Mouse (Mus musculus) right cerebral cortex, postnatal 4 days (tissue): ENCODE data around the gene Olfml3.

Experiments used
- DNase-seq: peaks from one replicate; pipeline ENCODE4 v3.0.0-alpha.2; 2022

The Olfml3 gene

GRCm38 (mm10) chr3:103737778-103738571 lies at the start of gene Olfml3:
Gene Olfml3 (minus strand): TSS chr3:103738001.
- peak; percentile 97 for DNase-seq

GRCm38 (mm10) chr3:103787225-103787624 lies 49.4 kb upstream of the Olfml3 start:
- no peak for DNase-seq

- DNase-seq: no peak
Observed at GRCm38 (mm10) chr3:103782844-103783609, 45.2 kb upstream of the Olfml3 start.

- DNase-seq: no peak
Observed at GRCm38 (mm10) chr3:103780777-103781176, 43.0 kb upstream of the Olfml3 start.

GRCm38 (mm10) chr3:103780271-103780670 lies 42.5 kb upstream of the Olfml3 start:
- no peak for DNase-seq

GRCm38 (mm10) chr3:103779183-103779582 lies 41.4 kb upstream of the Olfml3 start:
- no peak for DNase-seq

GRCm38 (mm10) chr3:103778660-103779059 lies 40.9 kb upstream of the Olfml3 start:
- no peak for DNase-seq

GRCm38 (mm10) chr3:103777940-103778339 lies 40.1 kb upstream of the Olfml3 start:
- no peak for DNase-seq

GRCm38 (mm10) chr3:103774009-103774408 lies 36.2 kb upstream of the Olfml3 start:
- no peak for DNase-seq

GRCm38 (mm10) chr3:103773508-103773907 lies 35.7 kb upstream of the Olfml3 start:
- no peak for DNase-seq

- no peak for DNase-seq
Observed at GRCm38 (mm10) chr3:103772846-103773245, 35.0 kb upstream of the Olfml3 start.

GRCm38 (mm10) chr3:103771531-103772130 lies 33.8 kb upstream of the Olfml3 start:
- DNase-seq: no peak

GRCm38 (mm10) chr3:103766789-103767188 lies 29.0 kb upstream of the Olfml3 start:
- no peak for DNase-seq

GRCm38 (mm10) chr3:103759261-103759970 lies 21.6 kb upstream of the Olfml3 start:
- DNase-seq: no peak

- DNase-seq: no peak
Observed at GRCm38 (mm10) chr3:103758456-103758855, 20.7 kb upstream of the Olfml3 start.

- DNase-seq: no peak
Observed at GRCm38 (mm10) chr3:103756920-103757319, 19.1 kb upstream of the Olfml3 start.

- no peak for DNase-seq
Observed at GRCm38 (mm10) chr3:103755351-103755750, 17.6 kb upstream of the Olfml3 start.

- DNase-seq: no peak
Observed at GRCm38 (mm10) chr3:103751558-103751957, 13.8 kb upstream of the Olfml3 start.

- no peak for DNase-seq
Observed at GRCm38 (mm10) chr3:103746711-103747110, 8.9 kb upstream of the Olfml3 start.

- no peak for DNase-seq
Observed at GRCm38 (mm10) chr3:103745001-103745770, 7.4 kb upstream of the Olfml3 start.

- no peak for DNase-seq
Observed at GRCm38 (mm10) chr3:103743208-103743607, 5.4 kb upstream of the Olfml3 start.

- DNase-seq: no peak
Observed at GRCm38 (mm10) chr3:103740342-103740741, 2.5 kb upstream of the Olfml3 start.
